Comparison of ENCODE assay signal across 31 mouse cellular contexts in genomic region chr19:44198494-44198893, GRCm38 (mm10). TPM values are rescaled to one million over a fixed set of nuclear protein-coding genes. Genes with fewer than 3 reads are reported as not detected.
"Had no signal": no experiment of that assay in that cellular context is flagged by ENCODE, and none has a peak within 500 bp of the region (broad histone marks: within the 10 kb centered on the region; RNA-seq: fewer than 3 reads in every experiment).

No protein-coding gene starts in this region.

- H3K4me2 ChIP-seq: embryonic facial prominence, embryonic 12.5 days; embryonic facial prominence, embryonic 13.5 days; embryonic facial prominence, embryonic 15.5 days; forebrain, embryonic 12.5 days; forebrain, embryonic 13.5 days; forebrain, embryonic 15.5 days had no signal

- H3K4me3 ChIP-seq: embryonic facial prominence, embryonic 12.5 days; embryonic facial prominence, embryonic 13.5 days; embryonic facial prominence, embryonic 15.5 days; erythroblast, embryonic 14.5 days; forebrain, embryonic 10.5 days; forebrain, embryonic 12.5 days; forebrain, embryonic 13.5 days; forebrain, embryonic 15.5 days; gastrocnemius, adult 2 months; heart, adult 2 months; heart, embryonic 10.5 days had no signal

- H3K4me1 ChIP-seq: embryonic facial prominence, embryonic 12.5 days; embryonic facial prominence, embryonic 13.5 days; embryonic facial prominence, embryonic 15.5 days; forebrain, embryonic 10.5 days; forebrain, embryonic 12.5 days; forebrain, embryonic 13.5 days; forebrain, embryonic 15.5 days; heart, embryonic 10.5 days had no signal

- DNase-seq: cerebellum, adult 2 months; cerebellum, adult 8-10 months; cerebellum, adult 9-10 months; cerebellum, adult 9-11 months; embryo, embryonic 11 days; gastrocnemius, adult 2 months; gastrocnemius, postnatal 10 days; gastrocnemius, postnatal 14 days; gastrocnemius, postnatal 25 days; gastrocnemius, postnatal 36 days; heart, adult 2 months had no signal

- H3K9me3 ChIP-seq: embryonic facial prominence, embryonic 12.5 days; embryonic facial prominence, embryonic 13.5 days; embryonic facial prominence, embryonic 15.5 days; forebrain, embryonic 10.5 days; forebrain, embryonic 13.5 days; forebrain, embryonic 15.5 days; heart, embryonic 10.5 days had no signal

- H3K36me3 ChIP-seq: embryonic facial prominence, embryonic 12.5 days; embryonic facial prominence, embryonic 13.5 days; embryonic facial prominence, embryonic 15.5 days; forebrain, embryonic 10.5 days; forebrain, embryonic 12.5 days; forebrain, embryonic 15.5 days; heart, embryonic 10.5 days had no signal

- H3K9ac ChIP-seq: embryonic facial prominence, embryonic 12.5 days; embryonic facial prominence, embryonic 13.5 days; embryonic facial prominence, embryonic 15.5 days; forebrain, embryonic 12.5 days; forebrain, embryonic 13.5 days; forebrain, embryonic 15.5 days; forebrain, postnatal 0 days had no signal

- ATAC-seq: forebrain, embryonic 13.5 days; forebrain, embryonic 14.5 days; forebrain, embryonic 15.5 days; forebrain, embryonic 16.5 days; forebrain, postnatal 0 days had no signal

- H3K27me3 ChIP-seq: embryonic facial prominence, embryonic 12.5 days; embryonic facial prominence, embryonic 13.5 days; embryonic facial prominence, embryonic 15.5 days; forebrain, embryonic 12.5 days; forebrain, embryonic 13.5 days; forebrain, embryonic 15.5 days had no signal

- H3K27ac ChIP-seq: embryonic facial prominence, embryonic 12.5 days; embryonic facial prominence, embryonic 13.5 days; embryonic facial prominence, embryonic 15.5 days; forebrain, embryonic 10.5 days; forebrain, embryonic 12.5 days; forebrain, embryonic 13.5 days; forebrain, embryonic 15.5 days; gastrocnemius, adult 2 months; heart, adult 2 months; heart, embryonic 10.5 days had no signal

RNA-seq across cellular contexts. Expression of gene Scd3, which starts 4.6 kb away (rescaled TPM):
- total RNA-seq: common myeloid progenitor, adult 5-6 weeks; gastrocnemius, adult 18-20 months; gastrocnemius, adult 2 months; gastrocnemius, adult 8-10 months; gastrocnemius, postnatal 10 days; gastrocnemius, postnatal 14 days; gastrocnemius, postnatal 25 days; gastrocnemius, postnatal 36 days; gastrocnemius, postnatal 4 days; granulocyte monocyte progenitor cell, adult 5-6 weeks; heart, adult 18-20 months had no signal
- polyA plus RNA-seq: erythroblast, embryonic 14.5 days had no signal

RNA-seq across cellular contexts. Expression of gene Pkd2l1, which starts 6.3 kb away (rescaled TPM):
- total RNA-seq: common myeloid progenitor, adult 5-6 weeks; gastrocnemius, adult 18-20 months; gastrocnemius, adult 2 months; gastrocnemius, adult 8-10 months; gastrocnemius, postnatal 10 days; gastrocnemius, postnatal 14 days; gastrocnemius, postnatal 25 days; gastrocnemius, postnatal 36 days; gastrocnemius, postnatal 4 days; granulocyte monocyte progenitor cell, adult 5-6 weeks; heart, adult 18-20 months; heart, adult 2 months; heart, adult 8-10 months had no signal
- polyA plus RNA-seq: embryonic facial prominence, embryonic 11.5 days; embryonic facial prominence, embryonic 12.5 days; embryonic facial prominence, embryonic 13.5 days; embryonic facial prominence, embryonic 15.5 days; erythroblast, embryonic 14.5 days; forebrain, embryonic 16.5 days; heart, adult 2 months; heart, embryonic 10.5 days had no signal
